ENCODE assay signal across 8 mouse cellular contexts in genomic region chr3:89242331-89242895, GRCm38 (mm10). TPM values are rescaled to one million over a fixed set of nuclear protein-coding genes. Genes with fewer than 3 reads are reported as not detected.
DNase-seq lines count a peak whose midpoint lies in the region; ATAC-seq and TF ChIP-seq lines count a peak whose summit lies in the region.

No protein-coding gene starts in this region.

- no peak overlapping the region for H3K4me3 ChIP-seq in liver, adult 2 months (ENCODE audit: insufficient read depth, low read depth, low read length)
- H3K4me3 ChIP-seq in liver, embryonic 12.5 days: no peak overlapping the region
- H3K4me3 ChIP-seq in hindbrain, postnatal 0 days (ENCODE audit: low read length): no peak overlapping the region
- H3K4me3 ChIP-seq in midbrain, embryonic 15.5 days: no peak overlapping the region

- no peak for TF ChIP-seq POLR2A in liver, adult 2 months (IDR thresholded peaks at IDR 0.05; ENCODE audit: extremely low read depth, insufficient read depth, low read length)

- no peak overlapping the region for H3K9ac ChIP-seq in liver, adult 2 months (ENCODE audit: low read depth, low read length)
- H3K9ac ChIP-seq in liver, embryonic 12.5 days: no peak overlapping the region
- H3K9ac ChIP-seq in hindbrain, postnatal 0 days (replicated peaks; ENCODE audit: low read length): no peak overlapping the region
- H3K9ac ChIP-seq in midbrain, embryonic 15.5 days: no peak overlapping the region

- no peaks in the 10 kb centered on the region for H3K79me2 ChIP-seq in liver, adult 2 months (ENCODE audit: control insufficient read depth, insufficient read depth, low read length)

- H3K4me2 ChIP-seq in liver, embryonic 12.5 days: no peak overlapping the region
- H3K4me2 ChIP-seq in hindbrain, postnatal 0 days (ENCODE audit: low read depth, low read length): no peak overlapping the region
- H3K4me2 ChIP-seq in midbrain, embryonic 15.5 days: peak overlapping the region; percentile 92; the same call in 1 of the 2 replicates

- no peaks in the 10 kb centered on the region for H3K9me3 ChIP-seq in liver, embryonic 12.5 days (replicated peaks)
- H3K9me3 ChIP-seq in hindbrain, postnatal 0 days (ENCODE audit: low read length): no peaks in the 10 kb centered on the region
- H3K9me3 ChIP-seq in midbrain, embryonic 15.5 days: no peaks in the 10 kb centered on the region

- TF ChIP-seq CTCF in liver, adult 2 months (IDR thresholded peaks at IDR 0.05; ENCODE audit: low read depth, low read length): peak; percentile 58; the same call in 1 of the 2 replicates
- peak; percentile 89 for TF ChIP-seq CTCF in hindbrain, postnatal 0 days (IDR thresholded peaks at IDR 0.05; ENCODE audit: low read depth)

- no peak overlapping the region for H3K27ac ChIP-seq in liver, adult 2 months (replicated peaks; ENCODE audit: insufficient read depth, low read depth, low read length)
- no peak overlapping the region for H3K27ac ChIP-seq in liver, embryonic 12.5 days
- 0 out of 2 replicates have a peak overlapping the region, but pooled peaks have one; percentile 7 for H3K27ac ChIP-seq in hindbrain, postnatal 0 days
- H3K27ac ChIP-seq in midbrain, embryonic 15.5 days: no peak overlapping the region

- WGBS in liver, adult 2 months: 62% methylated on average over 9 of the region's 9 CpGs
- WGBS in liver, embryonic 12.5 days (ENCODE audit: insufficient replicate concordance): 58% methylated on average over 9 of the region's 9 CpGs
- 68% methylated on average over 9 of the region's 9 CpGs for WGBS in hindbrain, postnatal 0 days
- 71% methylated on average over 9 of the region's 9 CpGs for WGBS in midbrain, embryonic 15.5 days

- ATAC-seq in liver, embryonic 12.5 days: no peak
- no peak for ATAC-seq in hindbrain, postnatal 0 days
- ATAC-seq in midbrain, embryonic 15.5 days (replicated peaks): no peak
- ATAC-seq in megakaryocyte-erythroid progenitor cell, adult 5-6 weeks (replicated peaks; ENCODE audit: low FRiP score, low TSS enrichment, poor library complexity, severe bottlenecking): no peak

- peaks cover 10% of the 10 kb centered on the region; the same call in 1 of the 2 replicates for H3K4me1 ChIP-seq in liver, adult 2 months (ENCODE audit: control insufficient read depth, insufficient read depth, low read length)
- H3K4me1 ChIP-seq in liver, embryonic 12.5 days: peaks cover 46% of the 10 kb centered on the region
- peaks cover 16% of the 10 kb centered on the region for H3K4me1 ChIP-seq in hindbrain, postnatal 0 days (ENCODE audit: insufficient read depth, low read length)
- peaks cover 35% of the 10 kb centered on the region for H3K4me1 ChIP-seq in midbrain, embryonic 15.5 days

- no peaks in the 10 kb centered on the region for H3K27me3 ChIP-seq in liver, adult 2 months (ENCODE audit: control insufficient read depth, insufficient read depth, low read length)
- peaks cover 63% of the 10 kb centered on the region for H3K27me3 ChIP-seq in liver, embryonic 12.5 days (replicated peaks)
- no peaks in the 10 kb centered on the region for H3K27me3 ChIP-seq in hindbrain, postnatal 0 days (ENCODE audit: insufficient read depth, low read length)
- H3K27me3 ChIP-seq in midbrain, embryonic 15.5 days (replicated peaks): no peaks in the 10 kb centered on the region

- no peaks in the 10 kb centered on the region for H3K36me3 ChIP-seq in liver, adult 2 months (ENCODE audit: control insufficient read depth, insufficient read depth, low read length)
- no peaks in the 10 kb centered on the region for H3K36me3 ChIP-seq in liver, embryonic 12.5 days
- peaks cover 33% of the 10 kb centered on the region for H3K36me3 ChIP-seq in hindbrain, postnatal 0 days (ENCODE audit: insufficient read depth, low read length)
- peaks cover 47% of the 10 kb centered on the region for H3K36me3 ChIP-seq in midbrain, embryonic 15.5 days (replicated peaks)

- DNase-seq in cerebellum, adult 11 months: peak; percentile 68
- no peak for DNase-seq in cerebellum, adult 9-10 months
- peak; percentile 59 for DNase-seq in liver, adult 2 months (ENCODE audit: extremely low read depth, low read depth, low spot score)
- peak; percentile 71 for DNase-seq in c-Kit-positive CD71-negative TER-119-negative erythroid progenitor cells, embryonic 14.5 days (ENCODE audit: low read depth)
- peak; percentile 82 for DNase-seq in hindbrain, postnatal 0 days (ENCODE audit: low spot score)

RNA-seq across cellular contexts. Expression of gene Krtcap2, which starts 3.4 kb away (rescaled TPM):
- 45.1 and 60.3 TPM in 2 replicates for total RNA-seq in liver, adult 2 months (2014; rRNA removed)
- polyA plus RNA-seq in liver, adult 2 months (2012; rRNA removed): 157 and 197 TPM in 2 replicates
- polyA plus RNA-seq in liver, embryonic 12.5 days (2016; fragmentation: Nextera tagmentation; extraction: Ambion mirVana): 170 and 187 TPM in 2 replicates
- 74.9 and 111 TPM in 2 replicates for total RNA-seq in hindbrain, postnatal 0 days (2014; rRNA removed)
- polyA plus RNA-seq in hindbrain, postnatal 0 days (2015; fragmentation: Nextera tagmentation; extraction: Ambion mirVana): 250 and 268 TPM in 2 replicates
- polyA plus RNA-seq in midbrain, embryonic 15.5 days (2015; fragmentation: Nextera tagmentation; extraction: Ambion mirVana): 177 and 185 TPM in 2 replicates
- total RNA-seq in megakaryocyte-erythroid progenitor cell, adult 5-6 weeks (2014; fragmentation: Nextera tagmentation): 127 and 147 TPM in 2 replicates
- 119 and 124 TPM in 2 replicates for total RNA-seq in megakaryocyte-erythroid progenitor cell, adult 5-6 weeks (2017)

RNA-seq across cellular contexts. Expression of gene Trim46, which starts 3.7 kb away (rescaled TPM):
- total RNA-seq in liver, adult 2 months (2014; rRNA removed): 0.07 and 0.18 TPM in 2 replicates
- polyA plus RNA-seq in liver, adult 2 months (2012; rRNA removed): 0.16 and 0.25 TPM in 2 replicates
- 0.31 and 0.38 TPM in 2 replicates for polyA plus RNA-seq in liver, embryonic 12.5 days (2016; fragmentation: Nextera tagmentation; extraction: Ambion mirVana)
- total RNA-seq in hindbrain, postnatal 0 days (2014; rRNA removed): 97.9 and 101 TPM in 2 replicates
- polyA plus RNA-seq in hindbrain, postnatal 0 days (2015; fragmentation: Nextera tagmentation; extraction: Ambion mirVana): 42.9 and 49.8 TPM in 2 replicates
- polyA plus RNA-seq in midbrain, embryonic 15.5 days (2015; fragmentation: Nextera tagmentation; extraction: Ambion mirVana): 95.9 and 97.9 TPM in 2 replicates
- not detected in 2 replicates for total RNA-seq in megakaryocyte-erythroid progenitor cell, adult 5-6 weeks (2014; fragmentation: Nextera tagmentation)
- not detected in 2 replicates for total RNA-seq in megakaryocyte-erythroid progenitor cell, adult 5-6 weeks (2017)

RNA-seq across cellular contexts. Expression of gene Muc1, which starts 13.6 kb away (rescaled TPM):
- total RNA-seq in liver, adult 2 months (2014; rRNA removed): 0.60 and 1.7 TPM in 2 replicates
- polyA plus RNA-seq in liver, adult 2 months (2012; rRNA removed): 1.3 and 1.7 TPM in 2 replicates
- polyA plus RNA-seq in liver, embryonic 12.5 days (2016; fragmentation: Nextera tagmentation; extraction: Ambion mirVana): 0.13 TPM in 1 of 2 replicates, not detected in the other
- total RNA-seq in hindbrain, postnatal 0 days (2014; rRNA removed): 1.9 TPM in 2 replicates
- polyA plus RNA-seq in hindbrain, postnatal 0 days (2015; fragmentation: Nextera tagmentation; extraction: Ambion mirVana): 0.82 and 1.5 TPM in 2 replicates
- 0.93 and 1.3 TPM in 2 replicates for polyA plus RNA-seq in midbrain, embryonic 15.5 days (2015; fragmentation: Nextera tagmentation; extraction: Ambion mirVana)
- total RNA-seq in megakaryocyte-erythroid progenitor cell, adult 5-6 weeks (2014; fragmentation: Nextera tagmentation): not detected in 2 replicates
- total RNA-seq in megakaryocyte-erythroid progenitor cell, adult 5-6 weeks (2017): not detected in 2 replicates

RNA-seq across cellular contexts. Expression of gene Mtx1, which starts 15.5 kb away (rescaled TPM):
- total RNA-seq in liver, adult 2 months (2014; rRNA removed): 105 and 122 TPM in 2 replicates
- polyA plus RNA-seq in liver, adult 2 months (2012; rRNA removed): 167 and 187 TPM in 2 replicates
- 160 and 167 TPM in 2 replicates for polyA plus RNA-seq in liver, embryonic 12.5 days (2016; fragmentation: Nextera tagmentation; extraction: Ambion mirVana)
- 103 and 130 TPM in 2 replicates for total RNA-seq in hindbrain, postnatal 0 days (2014; rRNA removed)
- 186 TPM in 2 replicates for polyA plus RNA-seq in hindbrain, postnatal 0 days (2015; fragmentation: Nextera tagmentation; extraction: Ambion mirVana)
- 159 and 161 TPM in 2 replicates for polyA plus RNA-seq in midbrain, embryonic 15.5 days (2015; fragmentation: Nextera tagmentation; extraction: Ambion mirVana)
- 114 and 122 TPM in 2 replicates for total RNA-seq in megakaryocyte-erythroid progenitor cell, adult 5-6 weeks (2014; fragmentation: Nextera tagmentation)
- 68.1 and 92.8 TPM in 2 replicates for total RNA-seq in megakaryocyte-erythroid progenitor cell, adult 5-6 weeks (2017)

RNA-seq across cellular contexts. Expression of gene Dpm3, which starts 16.7 kb away (rescaled TPM):
- 102 and 131 TPM in 2 replicates for total RNA-seq in liver, adult 2 months (2014; rRNA removed)
- polyA plus RNA-seq in liver, adult 2 months (2012; rRNA removed): 243 and 245 TPM in 2 replicates
- 72.3 and 73.6 TPM in 2 replicates for polyA plus RNA-seq in liver, embryonic 12.5 days (2016; fragmentation: Nextera tagmentation; extraction: Ambion mirVana)
- total RNA-seq in hindbrain, postnatal 0 days (2014; rRNA removed): 295 and 347 TPM in 2 replicates
- 95.5 and 97.8 TPM in 2 replicates for polyA plus RNA-seq in hindbrain, postnatal 0 days (2015; fragmentation: Nextera tagmentation; extraction: Ambion mirVana)
- 65.8 and 69.1 TPM in 2 replicates for polyA plus RNA-seq in midbrain, embryonic 15.5 days (2015; fragmentation: Nextera tagmentation; extraction: Ambion mirVana)
- 44.2 and 75.7 TPM in 2 replicates for total RNA-seq in megakaryocyte-erythroid progenitor cell, adult 5-6 weeks (2014; fragmentation: Nextera tagmentation)
- 30.1 and 90.9 TPM in 2 replicates for total RNA-seq in megakaryocyte-erythroid progenitor cell, adult 5-6 weeks (2017)

Comparison
In these comparisons a context has a peak if more than half of its experiments do, and no peak if none do; other contexts are left out.
1. RNA of gene Trim46, which starts 3.7 kb away (polyA plus RNA-seq): 95.9 to 97.9 TPM in midbrain, embryonic 15.5 days and 42.9 to 49.8 TPM in hindbrain, postnatal 0 days; 0.31 to 0.38 TPM in liver, embryonic 12.5 days and 0.16 to 0.25 TPM in liver, adult 2 months; every median in the first group is over 10 times any median in the second.